Mouse (Mus musculus): ENCODE data around the gene Fam219b. TPM values are rescaled to one million over a fixed set of nuclear protein-coding genes. Genes with fewer than 3 reads are reported as not detected.

Gene Fam219b
- total RNA-seq, 2 experiments from 2014 or later, result 25.2 to 26.3 TPM

GRCm38 (mm10) chr9:57562896-57563372 lies 25.6 kb downstream of the Fam219b start:
- no peak for DNase-seq

DNA sequence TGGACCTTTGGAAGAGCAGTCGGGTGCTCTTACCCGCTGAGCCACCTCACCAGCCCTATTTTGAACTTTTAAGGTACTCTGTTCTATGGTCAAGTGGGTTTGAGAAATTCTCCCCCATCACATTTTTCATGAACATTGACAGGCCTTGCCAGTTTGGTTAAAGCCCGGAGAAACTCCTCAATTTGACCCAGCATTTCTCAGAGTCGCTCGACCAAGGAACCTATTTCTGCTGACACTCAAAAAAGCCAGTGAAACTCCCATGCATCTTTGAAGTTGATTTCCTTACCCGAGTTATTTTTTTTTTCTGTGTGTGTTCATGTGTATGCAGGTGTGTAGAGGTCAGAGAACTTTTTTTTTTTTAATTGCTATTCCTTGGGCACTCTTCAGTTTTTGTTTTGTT lies 27.3 kb downstream of the Fam219b start:
- DNase-seq, result no peak

DNA sequence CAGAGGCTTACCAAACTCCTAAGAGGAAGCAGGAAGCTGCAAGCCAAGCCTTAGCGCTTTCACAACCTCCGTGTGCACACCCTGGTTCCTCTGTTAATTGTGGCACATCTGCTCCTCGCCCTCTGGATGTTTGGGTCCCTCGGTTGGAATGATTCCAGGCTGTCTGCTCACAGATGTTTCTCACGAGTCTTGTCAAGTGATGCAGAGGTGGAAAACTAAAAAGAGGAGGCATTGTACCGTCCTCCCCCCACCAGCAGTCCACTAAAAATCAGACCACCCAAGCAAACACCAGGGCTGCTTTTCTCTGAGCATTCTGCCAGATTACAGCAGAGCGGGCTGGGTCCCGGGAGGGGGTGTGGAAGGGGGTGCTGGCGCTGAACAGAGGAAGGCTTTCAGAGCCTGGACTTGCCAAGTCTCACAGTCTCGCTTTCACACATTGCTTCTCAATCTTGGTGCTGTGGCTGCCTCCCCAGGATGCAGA lies 28.5 kb downstream of the Fam219b start:
- no peak for DNase-seq

DNA sequence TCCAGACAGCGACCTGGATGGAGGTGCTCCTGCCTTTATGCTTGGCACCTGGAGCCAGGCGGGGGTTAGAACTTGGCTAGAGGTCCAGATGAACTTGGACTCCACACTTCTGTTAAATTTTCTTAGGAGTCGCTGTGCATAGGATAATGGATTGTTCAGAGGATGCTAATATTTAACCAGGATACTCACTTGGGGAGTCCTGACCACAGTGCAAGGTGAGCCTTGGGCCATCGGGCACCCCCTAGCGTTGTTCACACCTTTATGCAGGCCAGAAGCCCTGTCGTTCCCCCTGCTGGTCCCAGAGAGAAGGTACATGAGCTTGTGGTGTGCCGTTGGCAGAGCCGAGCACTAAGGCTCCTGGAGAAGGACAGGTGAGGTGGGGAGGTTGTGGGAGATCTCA lies 29.5 kb downstream of the Fam219b start:
- no peak for DNase-seq

GRCm38 (mm10) chr9:57568500-57568899 lies 31.2 kb downstream of the Fam219b start:
- no peak for DNase-seq

GRCm38 (mm10) chr9:57574397-57574796 lies 37.1 kb downstream of the Fam219b start:
- no peak for DNase-seq

DNA sequence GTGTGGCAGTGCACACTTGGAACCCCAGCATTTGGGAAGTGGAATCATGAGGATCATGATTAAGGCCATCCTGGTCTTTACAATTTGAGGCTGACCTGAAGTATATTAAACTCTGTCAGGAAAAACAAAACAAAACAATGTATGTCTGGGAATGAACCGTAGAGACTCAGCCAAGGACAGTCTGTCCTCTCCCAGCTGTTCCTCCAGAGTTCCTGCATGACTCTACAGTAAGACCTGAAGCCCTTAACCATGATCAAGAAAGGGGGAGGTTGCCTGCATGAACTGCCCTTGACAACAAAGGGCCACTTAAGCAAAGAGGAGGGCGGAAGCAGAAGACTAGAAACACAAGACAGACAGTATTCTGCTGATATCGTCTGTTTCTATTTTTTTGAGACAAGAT lies 38.2 kb downstream of the Fam219b start:
- DNase-seq, result no peak

- no peak for DNase-seq
Measured at GRCm38 (mm10) chr9:57577144-57577849, 40.0 kb downstream of the Fam219b start.

- no peak for DNase-seq
Measured at GRCm38 (mm10) chr9:57584991-57585390, 47.7 kb downstream of the Fam219b start.

DNA sequence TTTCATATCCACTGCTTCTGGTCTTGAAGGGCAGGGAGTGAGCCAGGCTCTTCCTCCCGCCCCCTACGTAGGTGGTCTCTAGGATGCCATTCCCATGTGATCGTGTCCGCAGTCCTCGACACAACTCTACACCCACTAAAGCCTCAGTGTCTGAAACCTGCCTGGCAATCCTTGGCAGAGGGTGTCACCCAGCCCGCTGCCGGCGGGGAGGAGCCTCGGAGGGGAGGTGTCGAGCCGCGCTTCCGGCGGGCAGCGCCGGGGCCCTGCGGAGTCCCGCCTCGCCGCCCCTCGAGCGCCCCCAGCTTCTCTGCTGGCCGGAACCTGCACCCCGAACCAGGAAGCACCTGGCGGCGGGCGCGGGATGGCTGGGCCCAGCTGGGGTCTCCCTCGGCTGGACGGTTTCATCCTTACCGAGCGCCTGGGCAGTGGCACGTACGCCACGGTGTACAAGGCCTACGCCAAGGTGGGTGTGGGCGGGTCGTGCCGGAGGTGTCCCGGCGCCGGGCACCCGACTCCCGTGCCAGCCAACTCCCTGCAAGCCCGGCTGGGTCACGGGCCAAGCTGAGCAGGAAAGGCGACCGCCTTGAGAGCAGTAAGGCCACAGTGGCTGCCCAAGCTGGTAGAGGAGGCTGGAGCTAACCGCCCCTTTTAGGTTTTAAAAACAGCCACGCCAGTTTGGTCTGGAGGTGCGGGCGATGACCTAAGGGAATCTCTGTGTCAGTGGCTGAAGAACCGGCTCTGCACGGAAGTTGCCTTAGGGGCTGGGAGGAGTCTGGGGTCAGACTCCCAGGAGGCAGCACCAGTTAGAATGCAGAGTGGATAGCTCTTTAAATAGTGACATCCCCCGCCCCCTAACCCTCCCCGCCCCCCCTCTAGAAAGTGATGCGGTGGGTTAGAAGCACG lies 52.1 kb downstream of the Fam219b start, which contains the start of gene Ulk3:
Ulk3 (plus strand) TSS at position 229 of the 903 bp plus-strand sequence.
- DNase-seq, result peak; percentile 91 to 92

- no peak for DNase-seq
Measured at GRCm38 (mm10) chr9:57590726-57591125, 53.4 kb downstream of the Fam219b start.

Other genes with a start within 250 kb of the Fam219b start
- gene Ppcdc, start 97.4 kb upstream of the Fam219b start, total RNA-seq (2021), result 10 to 100 TPM; 14.0 to 19.4 TPM
- 10 to 100 TPM in 1 of 2 experiments, 1 to 10 TPM in 1; 8.4 to 12.3 TPM for gene Scamp5, start 69.5 kb upstream of the Fam219b start, total RNA-seq (2021)
- gene Rpp25, start 33.5 kb upstream of the Fam219b start, total RNA-seq (2021), result 1 to 10 TPM; 1.4 to 4.0 TPM
- 100 to 1,000 TPM; 547 to 578 TPM for gene Cox5a, start 16.3 kb upstream of the Fam219b start, total RNA-seq (2021)
- 10 to 100 TPM; 37.0 to 39.6 TPM for gene Mpi, start 15.2 kb downstream of the Fam219b start, total RNA-seq (2021)
- gene Scamp2, start 23.4 kb downstream of the Fam219b start, total RNA-seq (2021), result 10 to 100 TPM; 56.4 to 56.9 TPM
- gene Ulk3, start 51.9 kb downstream of the Fam219b start, total RNA-seq (2021), result 10 to 100 TPM; 12.6 to 14.3 TPM
- gene Cplx3, start 68.8 kb downstream of the Fam219b start, total RNA-seq (2021), result not detected
- gene Lman1l, start 83.2 kb downstream of the Fam219b start, total RNA-seq (2021), result not detected
- gene Csk, start 116.1 kb downstream of the Fam219b start, total RNA-seq (2021), result 10 to 100 TPM; 61.9 to 92.6 TPM
- under 1 TPM in 1 of 2 experiments, not detected in 1; 0.40 TPM for gene Cyp1a2, start 146.2 kb downstream of the Fam219b start, total RNA-seq (2021)
- gene Cyp1a1, start 150.4 kb downstream of the Fam219b start, total RNA-seq (2021), result under 1 TPM in 1 of 2 experiments, not detected in 1; 0.13 TPM
- 1 to 10 TPM; 8.5 to 9.9 TPM for gene Edc3, start 171.0 kb downstream of the Fam219b start, total RNA-seq (2021)
- 10 to 100 TPM; 60.4 to 72.2 TPM for gene Clk3, start 228.3 kb downstream of the Fam219b start, total RNA-seq (2021)

All from adrenal gland, postnatal 36 days (tissue).